Mouse (Mus musculus) embryonic facial prominence, embryonic 15.5 days (tissue): ENCODE results near the gene Ldlrad1. TPM values are rescaled to one million over a fixed set of nuclear protein-coding genes. Genes with fewer than 3 reads are reported as not detected.
A peak's percentile ranks its signal among the peaks of the same experiment; 100 is the strongest.

ENCODE experiments used
- ATAC-seq: fragments of 200-750 bp; cut with Nextera tagmentation; 2 replicates; pipeline ENCODE4 v1.8.0; 2017; ENCODE audit warnings: low read depth, moderate TSS enrichment; ENCODE audit not compliant: insufficient number of reproducible peaks, low FRiP score, low TSS enrichment
- H3K27ac ChIP-seq: fragments of 300-500 bp; sonication (generic); replicated peaks from 2 replicates; pipeline ENCODE4 v1.5.1; 2015; ENCODE audit warnings: mild to moderate bottlenecking, inconsistent platforms
- H3K27me3 ChIP-seq: fragments of 300-500 bp; sonication (generic); 2 replicates; pipeline ENCODE4 v1.6.1; 2015; ENCODE audit warnings: inconsistent platforms
- H3K36me3 ChIP-seq: fragments of 300-500 bp; sonication (generic); 2 replicates; pipeline ENCODE4 v1.6.1; 2015; ENCODE audit warnings: mild to moderate bottlenecking, inconsistent platforms
- H3K4me1 ChIP-seq: fragments of 300-500 bp; sonication (generic); 2 replicates; pipeline ENCODE4 v1.6.1; 2015; ENCODE audit warnings: inconsistent platforms
- H3K4me2 ChIP-seq: fragments of 300-500 bp; sonication (generic); replicated peaks from 2 replicates; pipeline ENCODE4 v1.6.1; 2015; ENCODE audit warnings: mild to moderate bottlenecking, inconsistent platforms
- H3K4me3 ChIP-seq: fragments of 300-500 bp; sonication (generic); replicated peaks from 2 replicates; pipeline ENCODE4 v1.5.1; 2015; ENCODE audit warnings: mild to moderate bottlenecking, inconsistent platforms
- H3K9ac ChIP-seq: fragments of 300-500 bp; sonication (generic); 2 replicates; pipeline ENCODE4 v1.6.1; 2015; ENCODE audit warnings: inconsistent platforms
- H3K9me3 ChIP-seq: fragments of 300-500 bp; sonication (generic); replicated peaks from 2 replicates; pipeline ENCODE4 v1.6.1; 2016; ENCODE audit warnings: inconsistent platforms
- WGBS: fragments of 180-500 bp; shearing (Covaris S2); methylation state at CpG from one replicate; pipeline ENCODE4 v1.1.7; 2015; 5-methylcytosine and 5-hydroxymethylcytosine counted together
- polyA plus RNA-seq: library from polyadenylated mRNA; unstranded; fragments of >200 nt; fragmentation: Nextera tagmentation; extraction: Ambion mirVana; gene quantifications from 2 replicates; pipeline ENCODE4 v1.2.1, GENCODE M21; 2015

The Ldlrad1 gene
- 0.25 TPM in 2 replicates for polyA plus RNA-seq

DNA sequence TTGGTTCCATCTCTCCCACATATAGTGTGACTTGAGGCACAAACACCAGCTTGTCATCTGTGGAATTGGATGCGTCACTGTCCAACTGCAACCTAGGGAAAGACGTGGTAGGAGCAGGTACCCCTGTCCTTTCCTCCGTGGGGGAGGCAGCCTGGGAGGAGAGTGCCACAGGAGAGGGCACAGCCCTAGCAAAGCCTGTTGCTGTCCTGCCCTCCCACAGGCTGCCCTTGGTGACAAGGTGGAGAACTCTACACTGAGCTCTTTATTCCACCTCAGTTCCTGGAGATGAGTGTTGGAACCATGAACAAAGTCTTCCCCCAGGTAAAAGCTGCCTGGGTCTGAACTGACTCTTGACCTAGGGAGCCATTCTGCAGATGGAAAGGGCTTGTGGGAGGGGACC, at the start of gene Ldlrad1:
TSS of gene Ldlrad1 (plus strand) at position 301 of the 400 bp plus-strand sequence.
- no peak within 1 kb of the TSS for H3K9ac ChIP-seq
- WGBS = 85% methylated on average over 3 of the region's 3 CpGs
- H3K27ac ChIP-seq = no peak within 1 kb of the TSS
- no peak within 1 kb of the TSS for H3K4me2 ChIP-seq
- no peaks in the 10 kb centered on the region for H3K9me3 ChIP-seq
- H3K4me1 ChIP-seq = no peaks in the 10 kb centered on the region; the same call in 1 of the 2 replicates
- no peak for ATAC-seq
- H3K4me3 ChIP-seq = no peak within 1 kb of the TSS
- H3K27me3 ChIP-seq = no peaks in the 10 kb centered on the region
- peaks cover 33% of the 10 kb centered on the region for H3K36me3 ChIP-seq

DNA sequence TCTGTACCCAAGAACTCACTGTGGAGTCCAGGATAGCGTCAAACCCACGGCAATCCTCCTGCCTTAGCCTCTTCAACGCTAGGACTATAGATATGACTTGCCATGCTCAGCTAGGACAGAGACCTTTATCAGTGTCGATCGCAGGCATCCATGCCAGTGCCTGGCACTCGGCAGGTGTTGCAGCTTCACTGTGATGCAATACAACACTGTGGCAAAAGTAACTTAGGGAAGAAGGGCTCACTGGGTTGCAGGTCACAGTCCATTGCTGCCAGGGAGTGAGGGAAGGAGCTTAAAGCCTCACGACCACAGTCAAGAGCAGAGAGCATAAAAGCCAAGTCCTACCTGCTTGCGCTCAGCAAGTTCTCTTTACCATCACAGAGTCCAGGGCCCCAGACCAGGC, 48.8 kb upstream of the Ldlrad1 start:
- Histone ChIP-seq H3K4me2 (no peak overlapping the region), H3K4me1 (0 out of 2 replicates have a peak, but pooled peaks cover 7% of the 10 kb centered on the region), H3K9me3 (no peaks in the 10 kb centered on the region), H3K27ac (no peak overlapping the region), H3K36me3 (peaks cover 55% of the 10 kb centered on the region), H3K9ac (no peak overlapping the region), H3K27me3 (no peaks in the 10 kb centered on the region), H3K4me3 (no peak overlapping the region)
- ATAC-seq = no peak
- WGBS = 92% methylated on average over 8 of the region's 8 CpGs

DNA sequence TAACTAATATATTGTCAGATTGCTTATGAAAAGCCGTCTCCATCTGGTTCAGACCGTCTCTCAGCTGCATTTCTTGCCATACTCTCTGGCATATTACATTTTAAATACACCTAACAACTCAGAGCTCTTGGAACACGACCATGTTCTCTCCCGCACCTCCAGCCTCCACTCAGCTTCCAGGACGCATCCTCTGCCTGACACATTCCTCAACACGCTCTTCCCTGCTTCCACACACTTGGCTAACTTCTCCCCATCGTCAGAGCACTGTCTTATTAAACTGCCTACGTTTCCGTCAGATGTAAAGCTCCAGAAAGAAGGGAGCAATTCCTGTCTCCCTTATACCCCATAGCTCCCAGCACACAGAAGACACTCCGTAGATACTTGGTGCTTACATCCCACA, 45.6 kb upstream of the Ldlrad1 start:
- Histone ChIP-seq H3K9ac (no peak overlapping the region), H3K36me3 (peaks cover 40% of the 10 kb centered on the region), H3K27me3 (no peaks in the 10 kb centered on the region), H3K4me2 (no peak overlapping the region), H3K9me3 (no peaks in the 10 kb centered on the region), H3K27ac (no peak overlapping the region), H3K4me1 (0 out of 2 replicates have a peak, but pooled peaks cover 7% of the 10 kb centered on the region), H3K4me3 (no peak overlapping the region)
- no peak for ATAC-seq
- WGBS = 84% methylated on average over 10 of the region's 10 CpGs

DNA sequence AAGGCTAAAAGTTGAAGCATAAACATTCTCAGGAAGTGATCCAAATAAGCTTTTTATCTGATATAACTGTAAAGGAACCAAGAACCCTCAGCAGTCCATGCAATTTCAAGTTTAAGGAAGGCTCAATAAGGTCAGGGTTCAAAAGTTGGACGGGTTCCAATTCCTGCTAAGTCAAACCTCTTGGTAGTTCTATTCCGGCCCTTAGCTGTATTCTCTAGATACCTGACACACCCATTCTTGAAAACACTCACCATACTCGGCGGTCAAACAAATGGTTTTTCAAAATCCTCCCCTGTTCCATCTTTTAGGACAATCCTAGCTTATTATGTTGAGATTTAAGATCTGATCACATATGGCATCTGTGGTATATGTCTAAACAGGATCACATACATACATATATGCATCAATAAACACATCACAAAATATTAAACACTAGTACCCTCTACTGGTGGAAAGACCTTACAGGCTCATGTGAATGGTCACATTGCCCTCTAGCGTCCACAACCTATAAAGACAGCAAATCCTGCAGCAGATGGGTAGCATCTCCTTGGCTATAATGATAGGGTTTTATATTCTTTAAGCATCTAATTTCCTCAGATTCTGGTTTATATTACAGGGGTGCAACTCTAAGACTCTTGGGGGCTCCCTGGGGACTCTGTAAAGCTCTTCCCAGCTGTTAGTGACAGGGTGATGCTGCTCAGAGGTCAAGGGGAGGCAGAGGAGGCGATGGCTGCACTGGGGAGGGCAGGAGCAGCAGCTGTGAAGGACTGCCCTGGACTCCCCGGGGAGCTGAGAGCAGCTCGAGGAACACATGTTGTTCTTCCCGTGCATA, 45.0 kb upstream of the Ldlrad1 start:
- Histone ChIP-seq H3K27ac (no peak overlapping the region), H3K9ac (no peak overlapping the region), H3K36me3 (peaks cover 36% of the 10 kb centered on the region), H3K4me2 (no peak overlapping the region), H3K9me3 (no peaks in the 10 kb centered on the region), H3K4me3 (no peak overlapping the region), H3K4me1 (0 out of 2 replicates have a peak, but pooled peaks cover 7% of the 10 kb centered on the region), H3K27me3 (no peaks in the 10 kb centered on the region)
- ATAC-seq = peak; percentile 77
- 38% methylated on average over 9 of the region's 9 CpGs for WGBS

DNA sequence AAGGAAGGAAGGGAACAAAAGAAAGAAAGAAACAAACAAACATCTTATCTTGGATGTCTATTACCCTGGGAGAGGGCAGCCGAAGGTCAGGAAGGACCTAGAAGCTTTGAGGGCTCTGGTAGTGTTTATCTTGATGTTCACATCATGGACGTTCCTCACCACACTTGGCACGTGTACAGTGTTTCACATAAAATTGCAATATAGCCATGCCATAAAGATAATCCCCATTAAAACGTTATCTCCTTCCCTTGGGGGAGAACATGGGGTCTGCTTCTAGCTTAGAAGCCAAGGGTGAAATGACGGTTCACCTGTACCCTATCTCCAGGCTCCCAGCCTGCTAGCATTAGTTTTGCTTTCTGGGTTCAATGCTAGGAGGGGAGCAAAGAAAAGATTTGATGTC, 42.3 kb upstream of the Ldlrad1 start:
- no peak overlapping the region for H3K27ac ChIP-seq
- H3K4me1 ChIP-seq = 0 out of 2 replicates have a peak, but pooled peaks cover 7% of the 10 kb centered on the region
- no peaks in the 10 kb centered on the region for H3K9me3 ChIP-seq
- H3K27me3 ChIP-seq = no peaks in the 10 kb centered on the region
- H3K36me3 ChIP-seq = peaks cover 26% of the 10 kb centered on the region
- H3K9ac ChIP-seq = no peak overlapping the region
- no peak for ATAC-seq
- WGBS = 75% methylated on average over 5 of the region's 5 CpGs
- no peak overlapping the region for H3K4me2 ChIP-seq
- H3K4me3 ChIP-seq = no peak overlapping the region

DNA sequence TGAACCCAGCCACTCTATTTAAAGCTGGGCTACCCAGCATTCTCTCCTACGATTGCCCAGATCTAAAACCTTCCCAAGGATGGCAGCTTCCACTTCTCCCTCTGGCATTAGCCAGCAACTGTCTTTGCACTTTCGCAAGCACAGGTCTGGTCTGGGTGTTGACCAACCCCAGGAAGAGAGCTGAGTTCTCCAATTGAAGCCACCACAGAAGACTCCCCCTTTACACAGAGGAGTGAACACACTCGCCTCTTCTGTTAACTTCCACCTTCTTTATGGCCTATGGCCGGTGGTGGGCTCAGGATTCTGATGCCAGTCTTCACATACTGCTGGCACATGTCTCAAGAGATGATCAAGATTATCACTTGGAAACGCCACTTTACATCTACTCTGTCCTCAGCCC, 41.2 kb upstream of the Ldlrad1 start:
- Histone ChIP-seq H3K9ac (no peak overlapping the region), H3K4me2 (no peak overlapping the region), H3K27me3 (no peaks in the 10 kb centered on the region), H3K4me1 (0 out of 2 replicates have a peak, but pooled peaks cover 7% of the 10 kb centered on the region), H3K9me3 (no peaks in the 10 kb centered on the region), H3K27ac (no peak overlapping the region), H3K36me3 (peaks cover 27% of the 10 kb centered on the region), H3K4me3 (no peak overlapping the region)
- ATAC-seq = no peak
- 86% methylated on average over 5 of the region's 5 CpGs for WGBS

DNA sequence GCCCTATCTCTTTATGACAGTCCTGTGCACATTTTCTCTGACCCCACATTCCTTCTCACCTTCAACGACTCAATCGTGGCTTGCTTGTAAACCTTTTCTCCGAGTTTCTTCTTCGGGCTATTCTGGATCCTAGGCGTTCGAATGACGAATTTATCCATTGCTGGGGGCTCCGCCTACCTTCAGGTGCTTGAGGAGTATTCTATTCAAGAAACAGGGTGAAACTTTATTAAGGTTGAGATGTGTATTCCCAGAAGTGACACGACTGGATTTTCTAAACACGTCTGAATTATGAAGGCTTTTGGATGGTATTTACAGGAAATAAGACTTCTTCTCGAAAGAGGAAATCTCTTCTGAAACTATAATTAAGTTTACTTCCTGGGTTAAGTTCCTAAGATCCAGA, 31.5 kb upstream of the Ldlrad1 start:
- Histone ChIP-seq H3K9me3 (no peaks in the 10 kb centered on the region), H3K4me1 (peaks cover 32% of the 10 kb centered on the region), H3K9ac (peak overlapping the region; percentile 92), H3K4me3 (peak overlapping the region; percentile 99), H3K27me3 (no peaks in the 10 kb centered on the region), H3K4me2 (peak overlapping the region; percentile 64), H3K27ac (peak overlapping the region; percentile 98), H3K36me3 (peaks cover 21% of the 10 kb centered on the region)
- WGBS = 37% methylated on average over 11 of the region's 11 CpGs
- no peak for ATAC-seq

DNA sequence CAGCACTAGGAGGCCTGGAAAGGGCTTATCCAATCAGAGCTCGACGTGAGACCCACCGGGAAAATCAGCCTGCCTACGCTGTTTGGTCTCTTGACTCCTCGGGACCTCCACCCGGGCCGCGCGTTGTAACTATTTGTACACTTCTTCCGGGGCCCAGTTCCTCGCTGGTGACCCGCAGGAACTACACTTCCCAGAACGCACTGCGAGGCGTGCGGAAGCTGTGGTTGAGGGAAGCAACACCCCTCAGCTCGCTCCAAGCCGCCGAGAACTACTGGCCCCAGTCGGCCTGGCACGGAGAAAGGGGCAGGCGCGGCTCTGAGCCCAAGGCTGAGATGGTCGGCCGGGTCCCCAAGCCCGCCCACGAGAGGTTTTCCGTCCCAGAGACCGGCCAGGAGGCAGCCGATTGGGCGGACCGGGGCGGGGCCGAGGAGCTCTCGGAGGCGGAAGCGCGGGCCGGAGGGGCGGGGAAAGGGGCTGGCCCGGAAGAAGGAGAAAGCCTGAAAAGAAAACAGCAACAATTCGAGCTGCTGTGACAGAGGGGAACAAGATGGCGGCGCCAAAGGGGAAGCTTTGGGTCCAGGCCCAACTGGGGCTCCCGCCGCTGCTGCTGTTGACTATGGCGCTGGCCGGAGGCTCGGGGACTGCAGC, 30.7 kb upstream of the Ldlrad1 start, which contains the start of gene Tmem59:
TSS of gene Tmem59 (plus strand) at position 218 of the 648 bp plus-strand sequence.
- peak within 1 kb of the TSS; percentile 92 for H3K9ac ChIP-seq
- peak; percentile 95 for ATAC-seq
- under 1% methylated on average over 49 of the region's 49 CpGs for WGBS

DNA sequence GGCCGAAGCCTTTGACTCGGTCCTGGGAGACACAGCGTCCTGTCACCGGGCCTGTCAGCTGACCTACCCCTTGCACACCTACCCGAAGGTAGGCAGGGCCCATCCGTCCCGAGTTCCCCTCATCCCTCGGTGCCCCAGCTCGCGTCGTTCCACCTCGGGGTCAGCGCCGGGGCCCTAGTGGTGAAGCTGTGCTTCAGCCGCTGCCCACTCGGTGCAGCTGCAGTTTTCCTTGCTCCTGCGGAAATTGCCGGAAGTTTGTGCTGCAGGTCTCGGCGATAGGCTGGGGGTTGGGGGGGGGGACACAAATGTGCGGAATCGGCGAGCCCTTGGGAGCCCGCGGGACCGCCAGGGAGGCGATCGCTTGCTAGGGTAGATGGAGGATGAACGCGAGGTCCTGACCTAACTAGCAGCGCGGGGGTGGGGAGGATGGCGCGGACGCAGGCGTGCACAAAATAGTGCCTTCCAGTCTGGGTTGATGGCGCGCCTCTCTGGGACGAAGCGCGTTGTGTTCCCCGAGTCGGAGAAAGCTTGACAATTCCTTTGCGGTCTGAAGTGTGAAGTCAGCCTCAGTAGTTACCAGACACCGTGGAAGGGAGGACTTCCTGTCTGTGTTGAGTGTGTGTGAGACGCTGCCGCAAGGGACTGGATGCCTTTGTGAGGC, 30.0 kb upstream of the Ldlrad1 start, which contains the start of gene Tceanc2:
TSS of gene Tceanc2 (minus strand) at position 287 of the 661 bp plus-strand sequence.
- ATAC-seq = peak; percentile 55; the same call in 1 of the 2 replicates
- H3K4me2 ChIP-seq = peak within 1 kb of the TSS; percentile 64
- H3K9me3 ChIP-seq = no peaks in the 10 kb centered on the region
- H3K9ac ChIP-seq = peak within 1 kb of the TSS; percentile 92
- peak within 1 kb of the TSS; percentile 98 for H3K27ac ChIP-seq
- H3K27me3 ChIP-seq = no peaks in the 10 kb centered on the region
- peak within 1 kb of the TSS; percentile 99 for H3K4me3 ChIP-seq
- WGBS = under 1% methylated on average over 47 of the region's 47 CpGs
- peaks cover 39% of the 10 kb centered on the region for H3K4me1 ChIP-seq
- H3K36me3 ChIP-seq = peaks cover 9% of the 10 kb centered on the region; the same call in 1 of the 2 replicates

More for the DNA sequence above, 30.7 kb upstream of the Ldlrad1 start, which contains the start of gene Tmem59:
- H3K9me3 ChIP-seq = no peaks in the 10 kb centered on the region
- H3K36me3 ChIP-seq = peaks cover 16% of the 10 kb centered on the region; the same call in 1 of the 2 replicates
- H3K4me1 ChIP-seq = peaks cover 38% of the 10 kb centered on the region
- no peaks in the 10 kb centered on the region for H3K27me3 ChIP-seq
- peak within 1 kb of the TSS; percentile 98 for H3K27ac ChIP-seq
- H3K4me3 ChIP-seq = peak within 1 kb of the TSS; percentile 99
- H3K4me2 ChIP-seq = peak within 1 kb of the TSS; percentile 64

DNA sequence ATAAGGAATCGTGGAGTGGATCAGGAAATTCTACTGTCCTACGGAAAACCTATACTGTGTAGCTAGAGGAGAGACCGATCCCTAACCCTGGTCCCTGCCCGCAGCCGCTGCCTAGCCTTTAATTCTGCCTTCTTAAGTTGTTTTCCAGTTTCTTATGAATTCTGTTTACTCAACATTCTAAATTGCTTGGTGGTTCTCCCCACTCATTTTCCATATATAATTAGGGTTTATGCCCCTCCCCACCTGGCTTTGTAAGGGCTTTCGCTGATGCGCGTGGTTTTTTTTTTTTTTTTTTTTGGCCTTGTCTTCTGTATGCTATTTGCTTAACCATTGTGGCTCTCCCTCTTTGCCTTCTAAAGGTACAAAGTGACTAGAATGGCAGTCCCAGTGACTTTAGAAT, 29.4 kb upstream of the Ldlrad1 start:
- Histone ChIP-seq H3K4me1 (peaks cover 39% of the 10 kb centered on the region), H3K27ac (peak overlapping the region; percentile 98), H3K4me3 (peak overlapping the region; percentile 99), H3K36me3 (peaks cover 7% of the 10 kb centered on the region; the same call in 1 of the 2 replicates), H3K4me2 (peak overlapping the region; percentile 64), H3K27me3 (no peaks in the 10 kb centered on the region), H3K9me3 (no peaks in the 10 kb centered on the region), H3K9ac (peak overlapping the region; percentile 92)
- 1% methylated on average over 8 of the region's 8 CpGs for WGBS
- no peak for ATAC-seq
